Mouse (Mus musculus) midbrain, embryonic 13.5 days (tissue): ENCODE data around the gene Pabpc6. TPM values are rescaled to one million over a fixed set of nuclear protein-coding genes. Genes with fewer than 3 reads are reported as not detected.

ENCODE experiments used
- ATAC-seq: fragments of 200-750 bp; cut with Nextera tagmentation; 2 replicates; pipeline ENCODE4 v1.8.0; 2017; ENCODE audit warnings: mild to moderate bottlenecking, moderate TSS enrichment, moderate library complexity
- H3K27ac ChIP-seq: fragments of 300-500 bp; sonication (generic); 2 replicates; pipeline ENCODE4 v1.5.1; 2015; ENCODE audit warnings: inconsistent platforms, mild to moderate bottlenecking, moderate library complexity
- H3K27me3 ChIP-seq: fragments of 300-500 bp; sonication (generic); 2 replicates; pipeline ENCODE4 v1.6.1; 2015; ENCODE audit warnings: mild to moderate bottlenecking, inconsistent platforms
- H3K36me3 ChIP-seq: fragments of 300-500 bp; sonication (generic); 2 replicates; pipeline ENCODE4 v1.6.1; 2015; ENCODE audit warnings: mild to moderate bottlenecking, inconsistent platforms
- H3K4me1 ChIP-seq: fragments of 300-500 bp; sonication (generic); replicated peaks from 2 replicates; pipeline ENCODE4 v1.6.1; 2015; ENCODE audit warnings: inconsistent platforms
- H3K4me2 ChIP-seq: fragments of 300-500 bp; sonication (generic); replicated peaks from 2 replicates; pipeline ENCODE4 v1.6.1; 2015; ENCODE audit warnings: moderate library complexity, mild to moderate bottlenecking, inconsistent platforms
- H3K4me3 ChIP-seq: fragments of 300-500 bp; sonication (generic); replicated peaks from 2 replicates; pipeline ENCODE4 v1.5.1; 2015; ENCODE audit warnings: mild to moderate bottlenecking, inconsistent platforms
- H3K9ac ChIP-seq: fragments of 300-500 bp; sonication (generic); replicated peaks from 2 replicates; pipeline ENCODE4 v1.6.1; 2015; ENCODE audit warnings: mild to moderate bottlenecking, inconsistent platforms
- H3K9me3 ChIP-seq: fragments of 300-500 bp; sonication (generic); 2 replicates; pipeline ENCODE4 v1.6.1; 2016; ENCODE audit warnings: mild to moderate bottlenecking, inconsistent platforms
- WGBS: fragments of 180-500 bp; shearing (Covaris S2); methylation state at CpG from one replicate; pipeline ENCODE4 v1.1.7; 2015; 5-methylcytosine and 5-hydroxymethylcytosine counted together
- polyA plus RNA-seq: library from polyadenylated mRNA; unstranded; fragments of >200 nt; fragmentation: Nextera tagmentation; extraction: Ambion mirVana; gene quantifications from 2 replicates; pipeline ENCODE4 v1.2.1, GENCODE M21; 2015

Pabpc6 gene
- not detected in 2 replicates for polyA plus RNA-seq

DNA sequence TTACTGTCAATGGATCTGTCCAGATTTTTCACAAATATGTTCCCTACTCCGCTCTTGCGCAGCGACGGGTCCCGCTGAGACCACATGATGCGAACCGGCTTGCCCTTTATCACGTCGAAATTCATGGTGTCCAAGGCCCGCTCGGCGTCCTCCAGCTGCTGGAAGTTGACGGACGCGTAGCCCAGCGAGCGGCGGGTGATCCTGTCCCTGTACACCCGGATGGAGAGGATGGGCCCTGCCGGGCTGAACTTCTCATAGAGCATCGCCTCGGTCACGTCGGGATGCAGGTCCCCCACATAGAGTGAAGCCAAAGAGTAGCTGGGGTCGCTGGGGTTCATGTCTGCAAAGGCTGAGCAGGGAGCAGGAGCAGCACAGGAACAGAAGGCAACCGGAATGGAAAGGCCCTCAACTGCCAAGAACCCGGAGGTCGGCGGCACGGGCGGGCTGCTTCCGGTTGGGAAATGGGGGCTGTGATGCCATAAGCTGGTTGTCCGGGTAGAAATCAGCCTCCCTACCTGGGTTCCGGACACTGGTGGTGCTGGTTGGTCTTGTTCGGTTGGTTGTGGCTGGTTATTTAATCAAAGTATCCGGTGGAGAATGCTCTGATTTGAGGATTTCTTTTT is at the start of gene Pabpc6:
Gene Pabpc6 (minus strand): TSS at position 435 of the 623 bp plus-strand sequence.
- Histone ChIP-seq H3K4me2 (no peak within 1 kb of the TSS), H3K9me3 (0 out of 2 replicates have a peak, but pooled peaks cover 5% of the 10 kb centered on the region), H3K4me1 (no peaks in the 10 kb centered on the region), H3K36me3 (no peaks in the 10 kb centered on the region), H3K9ac (no peak within 1 kb of the TSS), H3K4me3 (no peak within 1 kb of the TSS), H3K27me3 (no peaks in the 10 kb centered on the region), H3K27ac (no peak within 1 kb of the TSS)
- 96% methylated on average over 36 of the region's 36 CpGs for WGBS
- ATAC-seq = no peak

DNA sequence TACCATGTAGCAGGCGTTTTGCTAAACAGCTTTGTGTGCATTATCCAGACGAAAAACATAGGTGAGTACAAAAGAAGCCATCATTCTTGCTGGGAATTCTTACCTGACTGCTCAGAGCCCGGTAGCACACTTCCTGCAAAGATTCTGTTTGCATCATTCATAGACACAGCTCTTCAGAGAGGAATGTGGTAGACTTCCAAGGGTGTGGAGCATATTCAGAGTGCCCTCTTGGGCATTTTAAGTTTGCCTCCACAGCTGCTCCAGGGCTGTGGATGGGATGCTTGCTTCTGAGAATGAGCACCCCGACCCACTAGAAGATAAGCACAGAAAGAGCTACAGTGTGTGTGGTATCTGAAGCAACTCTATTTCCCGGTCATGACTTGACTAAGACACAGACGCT is 41.4 kb upstream of the Pabpc6 start:
- WGBS = 91% methylated on average over 6 of the region's 6 CpGs

DNA sequence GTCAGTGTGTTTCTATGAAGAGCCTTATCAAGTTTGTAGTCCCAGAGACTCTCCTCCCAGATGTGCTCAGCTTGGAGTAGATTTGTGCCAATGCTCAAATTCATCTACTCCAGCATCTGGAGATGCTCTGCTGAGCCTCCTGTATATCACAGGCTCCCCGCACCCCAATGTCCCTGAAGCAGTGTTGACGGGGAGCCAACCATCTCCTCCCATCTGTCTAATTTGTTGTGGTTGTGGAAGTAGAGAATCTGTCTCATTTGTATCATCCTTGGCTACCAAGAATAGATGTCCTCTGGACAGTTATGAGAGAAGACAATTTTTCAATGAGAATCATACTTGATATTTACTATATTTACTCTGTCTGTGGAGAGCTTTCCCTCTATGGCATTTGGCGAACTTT is 39.4 kb upstream of the Pabpc6 start:
- 87% methylated on average over 3 of the region's 3 CpGs for WGBS
- no peak overlapping the region for H3K4me3 ChIP-seq
- no peak for ATAC-seq
- H3K36me3 ChIP-seq = no peaks in the 10 kb centered on the region
- no peak overlapping the region for H3K9ac ChIP-seq
- no peaks in the 10 kb centered on the region for H3K9me3 ChIP-seq
- no peak overlapping the region for H3K4me2 ChIP-seq
- H3K4me1 ChIP-seq = no peaks in the 10 kb centered on the region
- no peaks in the 10 kb centered on the region for H3K27me3 ChIP-seq
- H3K27ac ChIP-seq = no peak overlapping the region

More for the DNA sequence above, 41.4 kb upstream of the Pabpc6 start:
- Histone ChIP-seq H3K9ac (no peak overlapping the region), H3K36me3 (no peaks in the 10 kb centered on the region), H3K4me2 (no peak overlapping the region), H3K27me3 (no peaks in the 10 kb centered on the region), H3K27ac (no peak overlapping the region), H3K4me3 (no peak overlapping the region), H3K4me1 (no peaks in the 10 kb centered on the region), H3K9me3 (no peaks in the 10 kb centered on the region; the same call in 1 of the 2 replicates)
- ATAC-seq = no peak

DNA sequence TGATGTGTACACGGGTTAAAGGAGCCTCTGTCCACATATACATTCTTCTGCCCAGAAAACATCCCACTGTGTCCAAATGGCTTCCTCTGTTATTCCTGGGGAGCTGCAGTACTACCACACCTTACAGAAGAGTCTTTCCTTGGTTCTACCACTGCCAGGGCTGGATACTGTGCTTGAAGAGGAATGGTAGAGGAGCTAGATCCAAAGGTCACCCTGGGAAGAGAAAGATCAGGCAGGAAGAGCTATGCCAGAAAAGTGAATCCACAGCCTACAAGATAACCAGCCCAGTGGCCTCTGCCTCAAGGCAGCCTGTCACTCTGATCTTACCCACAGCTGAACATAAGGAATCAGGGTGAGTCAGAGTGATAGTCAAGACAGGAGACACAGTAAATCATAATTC is 37.8 kb upstream of the Pabpc6 start:
- H3K9ac ChIP-seq = no peak overlapping the region
- no peak overlapping the region for H3K4me2 ChIP-seq
- no peaks in the 10 kb centered on the region for H3K4me1 ChIP-seq
- ATAC-seq = no peak
- H3K9me3 ChIP-seq = no peaks in the 10 kb centered on the region
- H3K36me3 ChIP-seq = no peaks in the 10 kb centered on the region
- no peaks in the 10 kb centered on the region for H3K27me3 ChIP-seq
- no peak overlapping the region for H3K4me3 ChIP-seq
- 88% methylated on average over 1 of the region's 1 CpGs for WGBS
- no peak overlapping the region for H3K27ac ChIP-seq

DNA sequence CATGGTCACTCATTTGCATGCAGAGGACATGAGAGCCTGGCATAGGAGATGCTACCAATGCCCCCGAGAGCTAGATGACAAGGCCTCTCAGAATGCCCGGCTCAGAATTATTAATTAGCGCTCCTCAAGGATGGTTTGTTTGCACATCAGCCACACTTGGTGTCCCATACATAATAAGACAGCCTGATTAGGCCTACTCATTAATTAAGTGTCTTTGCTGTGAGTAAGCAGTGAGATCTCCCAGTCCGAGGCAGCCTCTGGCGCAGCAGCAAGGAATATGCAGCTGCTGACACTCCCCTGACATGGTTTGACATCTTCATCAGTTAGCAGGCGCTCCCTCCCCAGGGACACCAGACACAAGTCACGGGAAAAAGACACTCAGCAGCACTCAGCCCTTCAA is 28.2 kb upstream of the Pabpc6 start:
- H3K4me3 ChIP-seq = no peak overlapping the region
- 49% methylated on average over 7 of the region's 7 CpGs for WGBS
- H3K36me3 ChIP-seq = no peaks in the 10 kb centered on the region

DNA sequence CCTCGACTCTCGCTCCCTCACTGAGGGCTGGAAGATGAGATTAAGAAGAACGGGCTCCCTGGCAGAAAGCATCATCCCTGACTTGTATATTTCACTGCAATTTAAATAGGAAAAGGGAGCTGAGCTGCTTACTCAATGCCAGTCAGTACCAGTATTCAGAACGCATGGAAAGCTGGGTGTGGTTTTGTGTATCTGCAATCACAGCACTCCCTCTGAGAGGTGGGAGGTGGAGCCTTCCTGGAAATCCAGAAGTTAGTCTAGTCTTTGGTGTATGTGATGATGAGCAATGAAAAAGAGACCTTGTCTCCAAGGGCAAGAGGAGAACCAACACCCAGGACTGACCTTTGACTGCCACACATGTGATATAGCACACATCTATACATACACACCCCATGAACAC is 21.7 kb upstream of the Pabpc6 start:
- H3K27ac ChIP-seq = no peak overlapping the region
- 76% methylated on average over 4 of the region's 4 CpGs for WGBS
- no peaks in the 10 kb centered on the region for H3K9me3 ChIP-seq

More for the DNA sequence above, 28.2 kb upstream of the Pabpc6 start:
- Histone ChIP-seq H3K4me1 (peaks cover 9% of the 10 kb centered on the region), H3K9me3 (no peaks in the 10 kb centered on the region), H3K27ac (no peak overlapping the region), H3K27me3 (no peaks in the 10 kb centered on the region), H3K9ac (no peak overlapping the region), H3K4me2 (no peak overlapping the region)
- peak; percentile 78 for ATAC-seq

DNA sequence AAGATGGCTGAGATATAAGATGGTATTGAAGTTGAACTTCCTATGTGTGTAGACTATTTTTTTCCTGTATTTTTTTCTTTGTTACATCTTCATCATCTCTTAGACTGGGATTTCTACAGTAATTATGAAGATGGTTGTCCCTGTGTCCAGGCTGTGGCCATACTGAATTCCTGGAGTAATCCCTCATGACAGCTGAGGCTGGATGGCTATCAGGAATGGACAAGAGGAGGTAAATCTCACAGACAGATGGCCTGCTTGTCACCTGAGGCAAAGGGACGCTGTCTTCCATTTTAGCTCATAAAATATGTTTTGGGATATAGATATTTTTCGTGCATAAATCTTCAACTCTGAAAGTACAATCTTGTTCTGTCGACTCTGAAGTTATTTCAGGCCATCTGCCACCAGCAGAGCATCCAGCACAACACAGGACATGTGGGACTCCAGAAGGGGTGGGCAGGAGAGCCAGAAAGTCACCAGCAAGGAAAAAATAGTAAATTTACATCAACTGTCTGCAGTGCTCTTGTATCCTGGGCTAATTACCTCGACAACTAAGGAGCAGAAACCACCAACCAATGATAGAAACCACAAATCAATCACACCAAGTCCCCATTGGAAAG is 14.1 kb upstream of the Pabpc6 start:
- Histone ChIP-seq H3K9me3 (no peaks in the 10 kb centered on the region), H3K9ac (no peak overlapping the region), H3K27ac (no peak overlapping the region), H3K27me3 (no peaks in the 10 kb centered on the region), H3K36me3 (no peaks in the 10 kb centered on the region), H3K4me2 (no peak overlapping the region), H3K4me1 (peaks cover 9% of the 10 kb centered on the region), H3K4me3 (no peak overlapping the region)
- ATAC-seq = no peak
- 88% methylated on average over 4 of the region's 4 CpGs for WGBS

More for the DNA sequence above, 21.7 kb upstream of the Pabpc6 start:
- no peak overlapping the region for H3K4me3 ChIP-seq
- H3K4me2 ChIP-seq = no peak overlapping the region
- no peaks in the 10 kb centered on the region for H3K27me3 ChIP-seq
- peaks cover 6% of the 10 kb centered on the region; the same call in 1 of the 2 replicates for H3K4me1 ChIP-seq
- no peak overlapping the region for H3K9ac ChIP-seq
- ATAC-seq = no peak
- no peaks in the 10 kb centered on the region for H3K36me3 ChIP-seq

DNA sequence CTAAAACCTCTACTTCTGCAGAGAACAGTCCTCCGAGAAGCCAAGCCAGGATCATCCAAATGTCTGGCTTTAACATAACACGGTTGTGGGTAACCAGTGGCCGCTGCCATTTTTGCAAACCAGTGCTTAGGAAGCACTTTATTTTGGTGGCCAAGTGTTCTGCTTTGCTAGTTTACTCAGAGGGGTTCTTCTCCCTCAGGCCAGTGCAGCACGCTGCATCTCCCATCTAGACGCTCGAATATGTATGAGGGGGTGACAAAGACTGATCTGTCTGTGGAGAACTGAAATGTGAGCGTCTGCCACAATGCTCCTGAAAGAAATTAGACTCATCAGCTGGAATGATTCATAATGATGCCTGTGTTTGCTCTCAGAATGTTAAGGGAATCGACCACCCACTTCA is 11.2 kb upstream of the Pabpc6 start:
- ATAC-seq = no peak
- Histone ChIP-seq H3K9me3 (no peaks in the 10 kb centered on the region), H3K4me1 (peaks cover 9% of the 10 kb centered on the region), H3K4me2 (no peak overlapping the region), H3K36me3 (no peaks in the 10 kb centered on the region), H3K27me3 (no peaks in the 10 kb centered on the region), H3K27ac (peak overlapping the region; percentile 51; the same call in 1 of the 2 replicates), H3K9ac (no peak overlapping the region), H3K4me3 (no peak overlapping the region)
- 48% methylated on average over 8 of the region's 8 CpGs for WGBS

DNA sequence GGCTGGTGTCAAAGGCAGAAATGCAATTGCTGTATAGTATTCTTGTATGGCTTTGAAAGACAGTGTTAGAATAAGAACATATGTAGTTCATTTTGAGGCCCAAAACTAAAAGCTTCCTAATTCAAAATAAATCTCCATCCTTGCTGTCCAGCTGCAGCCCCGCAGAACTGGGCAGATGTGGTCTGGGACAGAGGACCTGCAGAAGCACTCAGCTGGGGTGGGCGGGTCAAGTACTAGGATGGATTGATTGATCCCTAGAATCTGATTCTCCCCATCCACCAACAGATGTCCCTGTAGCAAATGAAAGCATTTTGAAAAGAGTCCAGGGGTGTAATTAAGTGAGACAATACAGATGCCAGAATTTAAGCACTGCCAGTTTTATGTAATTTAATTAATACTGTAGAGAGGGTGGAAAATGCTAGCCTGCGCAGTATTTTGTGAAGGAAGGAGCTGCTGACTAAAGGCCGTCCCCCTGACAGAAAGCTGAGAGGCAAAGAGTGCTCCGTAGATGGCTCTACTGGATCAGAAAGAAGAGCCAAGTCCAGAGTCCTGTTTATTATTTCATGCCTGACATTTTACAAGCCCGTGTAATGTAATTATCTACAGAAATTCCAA is 5.8 kb upstream of the Pabpc6 start:
- no peak overlapping the region for H3K27ac ChIP-seq

DNA sequence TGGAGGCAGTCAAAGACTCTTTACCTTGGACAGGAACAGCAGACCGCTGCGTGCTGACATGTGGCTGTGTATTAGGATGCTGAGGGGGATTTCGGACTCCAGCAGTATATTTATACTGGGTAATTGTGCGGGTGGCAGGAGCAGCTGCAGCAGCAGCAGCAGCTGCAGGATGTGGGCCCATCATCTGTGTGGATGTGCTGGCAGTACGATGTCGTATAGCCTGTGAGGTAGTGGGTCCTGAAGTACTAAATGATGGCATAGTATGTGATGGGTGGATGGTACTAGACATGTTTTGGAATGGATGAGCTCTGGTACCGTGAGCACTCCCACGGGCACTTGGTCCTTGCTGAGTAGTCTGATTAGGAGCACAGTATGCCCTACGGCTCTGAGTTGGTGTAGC is 1.6 kb downstream of the Pabpc6 start:
- 96% methylated on average over 9 of the region's 9 CpGs for WGBS
- H3K9ac ChIP-seq = no peak overlapping the region
- H3K4me1 ChIP-seq = no peaks in the 10 kb centered on the region
- H3K9me3 ChIP-seq = 0 out of 2 replicates have a peak, but pooled peaks cover 5% of the 10 kb centered on the region
- no peak overlapping the region for H3K4me2 ChIP-seq
- no peak for ATAC-seq
- H3K4me3 ChIP-seq = no peak overlapping the region
- H3K27ac ChIP-seq = no peak overlapping the region
- no peaks in the 10 kb centered on the region for H3K36me3 ChIP-seq
- no peaks in the 10 kb centered on the region for H3K27me3 ChIP-seq

More for the DNA sequence above, 5.8 kb upstream of the Pabpc6 start:
- WGBS = 71% methylated on average over 6 of the region's 6 CpGs
- no peak for ATAC-seq
- H3K4me1 ChIP-seq = peaks cover 6% of the 10 kb centered on the region; the same call in 1 of the 2 replicates
- no peaks in the 10 kb centered on the region for H3K36me3 ChIP-seq
- no peak overlapping the region for H3K4me2 ChIP-seq
- no peaks in the 10 kb centered on the region for H3K27me3 ChIP-seq
- H3K4me3 ChIP-seq = no peak overlapping the region
- H3K9me3 ChIP-seq = no peaks in the 10 kb centered on the region
- H3K9ac ChIP-seq = no peak overlapping the region

DNA sequence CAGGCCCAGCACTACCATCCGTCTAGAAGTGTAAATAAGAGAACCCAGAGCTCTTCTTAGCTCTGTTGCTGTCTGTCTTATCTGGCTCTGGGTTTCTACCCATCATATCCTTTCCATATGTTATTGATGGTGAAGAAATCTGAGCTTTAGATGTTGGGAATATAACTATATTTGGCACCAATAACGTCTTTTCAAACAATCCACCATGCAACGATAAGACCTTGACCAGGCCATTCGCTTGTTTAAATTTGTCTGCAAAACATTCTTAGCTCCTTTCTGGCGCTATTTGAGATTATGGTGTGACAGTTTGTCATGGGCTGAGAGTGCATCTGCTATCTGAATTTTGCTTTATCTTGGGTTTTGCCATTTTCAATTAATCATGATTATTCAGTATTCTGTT is 10.9 kb downstream of the Pabpc6 start:
- H3K4me3 ChIP-seq = no peak overlapping the region
- 91% methylated on average over 5 of the region's 5 CpGs for WGBS
- no peak overlapping the region for H3K27ac ChIP-seq
- no peaks in the 10 kb centered on the region for H3K4me1 ChIP-seq
- no peak overlapping the region for H3K4me2 ChIP-seq
- H3K9ac ChIP-seq = no peak overlapping the region
- no peaks in the 10 kb centered on the region for H3K36me3 ChIP-seq
- no peaks in the 10 kb centered on the region for H3K27me3 ChIP-seq
- H3K9me3 ChIP-seq = no peaks in the 10 kb centered on the region
- no peak for ATAC-seq

DNA sequence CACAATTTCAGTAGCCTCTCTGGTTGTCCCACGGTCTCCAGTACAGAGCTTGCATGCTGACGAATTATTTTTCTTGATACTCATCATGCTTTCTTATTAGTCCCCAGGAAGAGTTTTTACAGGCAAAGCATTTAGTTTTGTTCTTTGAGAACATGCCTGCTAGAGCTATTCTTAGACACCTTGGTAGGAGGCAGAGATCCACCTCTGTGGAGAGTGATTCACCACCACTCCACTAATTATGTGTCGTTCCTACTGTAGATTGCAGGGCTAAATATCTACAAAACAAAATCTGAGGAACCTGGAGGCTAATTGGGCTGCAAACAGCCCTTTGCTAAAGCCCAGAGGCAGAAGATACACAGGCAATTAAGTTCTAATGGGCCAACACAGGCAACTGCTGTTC is 15.4 kb downstream of the Pabpc6 start:
- Histone ChIP-seq H3K36me3 (no peaks in the 10 kb centered on the region), H3K4me2 (no peak overlapping the region), H3K27ac (no peak overlapping the region), H3K4me3 (no peak overlapping the region), H3K9me3 (no peaks in the 10 kb centered on the region), H3K9ac (no peak overlapping the region), H3K4me1 (no peaks in the 10 kb centered on the region), H3K27me3 (no peaks in the 10 kb centered on the region)
- WGBS = 93% methylated on average over 3 of the region's 3 CpGs
- no peak for ATAC-seq
